Mouse (Mus musculus) ES-E14 (cell line): Measurements from ENCODE around the gene Mea1.

Experiments
- CHD2 ChIP-seq: IDR thresholded peaks from 2 replicates; pipeline ENCODE4 v1.6.1; 2014; ENCODE audit warnings: mild to moderate bottlenecking, low read depth, low read length, inconsistent platforms
- HCFC1 ChIP-seq: IDR thresholded peaks from 2 replicates; pipeline ENCODE4 v1.6.1; 2012; ENCODE audit warnings: low read length, inconsistent platforms, borderline replicate concordance; ENCODE audit not compliant: insufficient read depth
- MAFK ChIP-seq: IDR thresholded peaks from 2 replicates; pipeline ENCODE4 v1.6.1; 2014; ENCODE audit warnings: mild to moderate bottlenecking, low read depth, low read length, inconsistent platforms; ENCODE audit not compliant: insufficient read depth
- ZC3H11A ChIP-seq: IDR thresholded peaks from 2 replicates; pipeline ENCODE4 v1.6.1; 2012; ENCODE audit warnings: low read depth, mild to moderate bottlenecking, inconsistent platforms, low read length, borderline replicate concordance
- ZNF384 ChIP-seq: IDR thresholded peaks from 2 replicates; pipeline ENCODE4 v1.6.1; 2012; ENCODE audit warnings: low read depth, low read length, inconsistent platforms

DNA sequence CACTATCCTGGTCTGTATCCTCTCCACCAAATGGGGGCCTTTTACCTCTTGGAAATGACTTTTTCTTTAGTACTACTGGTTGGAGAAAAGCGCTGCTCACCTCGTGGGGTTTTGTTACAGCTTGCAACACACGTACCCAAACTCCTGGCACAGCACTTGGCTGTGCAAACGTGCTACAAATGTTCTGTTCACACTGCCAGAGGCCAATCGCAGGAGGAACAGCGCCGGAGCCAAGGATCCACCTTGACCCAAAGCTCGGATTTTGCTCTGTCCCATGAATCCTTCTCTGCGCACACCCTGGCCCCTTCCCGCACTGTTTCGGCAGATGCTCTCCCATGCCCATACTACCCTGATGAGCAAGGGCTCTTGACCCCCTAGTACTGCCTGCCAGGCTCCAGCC, 49.9 kb downstream of the Mea1 start:
- TF ChIP-seq ZC3H11A (no peak), ZNF384 (no peak), HCFC1 (no peak), MAFK (no peak), CHD2 (no peak)
